Mouse (Mus musculus): Measurements from ENCODE around the gene Grk5. TPM values are rescaled to one million over a fixed set of nuclear protein-coding genes. Genes with fewer than 3 reads are reported as not detected.

Grk5 gene
- polyA plus RNA-seq, 1 experiment from 2014 or later: 0.47 TPM

DNA sequence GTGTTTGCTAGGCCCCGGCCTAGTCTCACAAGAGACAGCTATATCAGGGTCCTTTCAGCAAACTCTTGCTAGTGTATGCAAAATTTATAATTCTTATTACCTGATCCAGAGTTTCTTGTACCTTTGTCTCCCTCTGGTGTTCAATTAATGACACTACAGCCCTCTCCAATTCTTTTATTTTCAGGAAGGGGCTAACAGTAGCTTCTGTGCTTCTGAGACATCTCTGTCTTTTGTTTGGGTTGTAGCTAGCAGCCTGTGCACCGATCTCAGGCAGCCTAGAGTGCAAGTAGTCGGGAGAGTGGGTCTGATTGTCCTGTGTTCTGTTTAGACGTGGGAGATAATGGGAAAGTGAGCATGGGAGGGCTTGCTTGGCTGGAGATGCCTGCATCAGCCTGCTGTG, 208.2 kb downstream of the Grk5 start:
- WGBS (ENCODE audit: insufficient replicate concordance): 18% methylated on average over 4 of the region's 4 CpGs
- ATAC-seq (no peak), DNase-seq (no peak)
- no peaks in the 10 kb centered on the region for H3K36me3 ChIP-seq (replicated peaks; ENCODE audit: insufficient read depth, low read length)
- peak; percentile 66 for TF ChIP-seq CTCF (IDR thresholded peaks at IDR 0.05; ENCODE audit: low read depth)
- TF ChIP-seq EP300 (IDR thresholded peaks at IDR 0.05; ENCODE audit: low read depth): no peak
- no peak overlapping the region for H3K9ac ChIP-seq (replicated peaks)
- H3K4me3 ChIP-seq (ENCODE audit: low read depth, low read length): no peak overlapping the region
- no peak overlapping the region for H3K4me2 ChIP-seq (ENCODE audit: low read depth, low read length)
- H3K27ac ChIP-seq (ENCODE audit: low read depth): no peak overlapping the region
- H3K27me3 ChIP-seq (ENCODE audit: insufficient read depth, low read length): no peaks in the 10 kb centered on the region
- no peaks in the 10 kb centered on the region for H3K9me3 ChIP-seq (ENCODE audit: low read length)
- H3K4me1 ChIP-seq (ENCODE audit: insufficient read depth): no peaks in the 10 kb centered on the region

DNA sequence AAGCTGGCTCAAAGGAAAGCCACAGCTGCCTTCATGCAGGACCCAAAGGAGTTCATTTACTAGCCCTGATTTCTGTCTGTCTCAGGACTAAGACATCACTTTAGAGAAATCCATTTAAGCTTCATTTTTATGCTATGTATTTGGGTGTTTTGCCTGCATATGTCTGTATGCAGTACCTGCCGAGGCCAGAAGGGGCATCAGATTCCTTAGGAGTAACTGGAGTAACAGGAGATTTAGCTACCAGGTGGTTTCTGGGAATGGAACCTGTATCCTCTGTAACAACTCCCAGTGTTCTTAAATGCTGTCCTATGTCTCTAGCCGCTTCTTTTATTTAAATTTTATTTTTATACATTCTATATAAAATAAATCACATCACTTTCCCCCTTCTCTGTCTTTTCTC, 220.6 kb downstream of the Grk5 start:
- DNase-seq (no peak), ATAC-seq (no peak)
- no peaks in the 10 kb centered on the region for H3K36me3 ChIP-seq (replicated peaks; ENCODE audit: insufficient read depth, low read length)
- peaks cover 12% of the 10 kb centered on the region; the same call in 1 of the 2 replicates for H3K9me3 ChIP-seq (ENCODE audit: low read length)
- no peaks in the 10 kb centered on the region for H3K27me3 ChIP-seq (ENCODE audit: insufficient read depth, low read length)
- WGBS (ENCODE audit: insufficient replicate concordance): 55% methylated on average over 2 of the region's 2 CpGs
- H3K4me2 ChIP-seq (ENCODE audit: low read depth, low read length): no peak overlapping the region
- H3K4me3 ChIP-seq (ENCODE audit: low read depth, low read length): no peak overlapping the region
- H3K9ac ChIP-seq (replicated peaks): no peak overlapping the region
- no peak overlapping the region for H3K27ac ChIP-seq (ENCODE audit: low read depth)
- no peaks in the 10 kb centered on the region for H3K4me1 ChIP-seq (ENCODE audit: insufficient read depth)
- TF ChIP-seq EP300 (IDR thresholded peaks at IDR 0.05; ENCODE audit: low read depth) (no peak), CTCF (IDR thresholded peaks at IDR 0.05; ENCODE audit: low read depth) (peak; percentile 50)

DNA sequence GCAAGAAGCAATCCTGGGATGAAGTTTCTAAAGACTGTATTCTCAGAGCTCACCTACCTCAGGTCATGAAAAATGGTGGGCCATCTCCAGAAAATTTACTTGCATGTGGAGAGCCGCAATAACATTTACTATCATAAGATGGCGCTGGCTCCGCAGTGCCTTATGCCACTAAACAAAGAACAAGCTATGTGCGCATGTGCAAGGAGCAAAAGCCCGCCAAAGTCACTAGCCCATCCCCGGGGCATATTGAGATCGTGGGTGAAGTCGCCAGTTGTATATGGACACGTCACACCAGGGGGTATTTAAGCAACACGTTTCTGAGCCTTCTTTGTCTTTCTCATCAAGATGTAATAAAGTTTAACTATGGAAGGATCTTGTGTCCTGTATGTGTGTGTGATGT, 241.5 kb downstream of the Grk5 start:
- no peak overlapping the region for H3K4me3 ChIP-seq (ENCODE audit: low read depth, low read length)
- no peak overlapping the region for H3K27ac ChIP-seq (ENCODE audit: low read depth)
- DNase-seq (no peak), ATAC-seq (no peak)
- H3K4me1 ChIP-seq (ENCODE audit: insufficient read depth): no peaks in the 10 kb centered on the region
- no peaks in the 10 kb centered on the region for H3K27me3 ChIP-seq (ENCODE audit: insufficient read depth, low read length)
- no peak overlapping the region for H3K9ac ChIP-seq (replicated peaks)
- 0 out of 2 replicates have a peak, but pooled peaks cover 10% of the 10 kb centered on the region for H3K36me3 ChIP-seq (replicated peaks; ENCODE audit: insufficient read depth, low read length)
- TF ChIP-seq EP300 (IDR thresholded peaks at IDR 0.05; ENCODE audit: low read depth) (no peak), CTCF (IDR thresholded peaks at IDR 0.05; ENCODE audit: low read depth) (no peak)
- peaks cover 2% of the 10 kb centered on the region; the same call in 1 of the 2 replicates for H3K9me3 ChIP-seq (ENCODE audit: low read length)
- no peak overlapping the region for H3K4me2 ChIP-seq (ENCODE audit: low read depth, low read length)
- 88% methylated on average over 10 of the region's 10 CpGs for WGBS (ENCODE audit: insufficient replicate concordance)

DNA sequence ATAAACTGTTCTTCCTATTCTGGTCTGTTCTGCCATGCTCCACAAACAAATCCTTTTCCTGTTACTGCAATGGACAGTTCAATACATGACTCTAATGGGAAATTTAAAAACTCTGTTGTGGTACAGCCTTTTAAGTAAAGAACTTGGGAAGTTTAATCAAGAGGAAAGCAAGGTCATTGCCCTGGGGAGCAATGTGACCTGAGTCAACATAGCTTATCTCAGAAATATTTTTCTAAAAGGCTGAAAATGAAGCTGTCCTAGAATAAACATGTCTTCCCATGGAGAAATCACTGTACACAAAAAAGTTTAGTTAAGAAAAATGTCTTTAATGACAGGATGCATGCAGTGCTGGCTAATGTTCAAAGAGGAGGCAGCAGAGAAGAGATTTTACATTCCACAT, 249.1 kb downstream of the Grk5 start:
- Histone ChIP-seq H3K27me3 (ENCODE audit: insufficient read depth, low read length) (no peaks in the 10 kb centered on the region), H3K27ac (ENCODE audit: low read depth) (0 out of 2 replicates have a peak overlapping the region, but pooled peaks have one; percentile 40), H3K4me2 (ENCODE audit: low read depth, low read length) (peak overlapping the region; percentile 78), H3K9ac (replicated peaks) (no peak overlapping the region), H3K36me3 (replicated peaks; ENCODE audit: insufficient read depth, low read length) (no peaks in the 10 kb centered on the region), H3K9me3 (ENCODE audit: low read length) (no peaks in the 10 kb centered on the region), H3K4me1 (ENCODE audit: insufficient read depth) (peaks cover 16% of the 10 kb centered on the region), H3K4me3 (ENCODE audit: low read depth, low read length) (no peak overlapping the region)
- no peak for ATAC-seq
- DNase-seq: no peak
- TF ChIP-seq EP300 (IDR thresholded peaks at IDR 0.05; ENCODE audit: low read depth) (no peak), CTCF (IDR thresholded peaks at IDR 0.05; ENCODE audit: low read depth) (no peak)

DNA sequence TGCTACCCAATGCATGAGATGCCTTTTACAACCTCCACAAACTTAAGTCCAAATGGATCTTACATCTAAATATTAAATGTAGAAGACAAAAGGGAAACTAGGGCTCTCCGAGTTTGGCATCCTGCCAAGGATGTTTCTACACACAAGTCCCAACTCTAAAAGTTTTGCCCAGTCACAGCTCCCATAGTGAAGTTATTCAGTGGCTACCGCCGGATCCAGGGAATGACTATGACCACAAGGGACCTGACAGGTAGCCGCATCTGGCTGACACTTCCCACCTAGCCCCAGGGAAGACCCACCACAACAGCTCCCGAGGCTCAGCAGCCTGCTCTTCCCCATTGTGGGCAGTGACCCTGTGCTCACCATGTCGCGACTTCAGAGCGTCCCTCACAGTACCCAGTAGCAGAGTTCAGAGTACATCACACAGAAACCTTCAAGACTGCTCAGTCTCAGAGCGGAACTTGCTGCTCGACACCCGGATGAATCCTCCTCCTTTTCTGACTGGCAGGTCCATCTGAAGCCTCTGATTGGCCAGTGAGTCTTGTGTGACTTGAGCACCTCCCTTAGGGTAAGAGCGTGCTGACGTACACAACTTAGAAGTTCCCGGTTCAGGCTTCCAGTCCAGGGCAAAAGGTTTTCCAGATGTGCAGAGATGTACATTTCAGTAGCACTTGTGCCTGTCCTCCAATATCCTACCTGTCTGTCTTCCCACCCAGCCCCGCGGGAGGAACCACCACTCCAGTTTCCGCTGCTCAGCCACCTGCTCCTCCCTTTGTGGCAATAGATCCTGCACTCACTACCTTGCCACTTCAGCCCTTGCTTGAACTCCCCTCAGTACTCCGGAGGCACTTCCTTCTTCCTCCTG, 251.0 kb downstream of the Grk5 start, which contains the start of gene Zfp950:
Gene Zfp950, minus strand, starts transcription at position 499 of the 865 bp plus-strand sequence.
- Histone ChIP-seq H3K4me1 (ENCODE audit: insufficient read depth) (peaks cover 16% of the 10 kb centered on the region), H3K27me3 (ENCODE audit: insufficient read depth, low read length) (no peaks in the 10 kb centered on the region), H3K27ac (ENCODE audit: low read depth) (peak within 1 kb of the TSS; percentile 95), H3K4me2 (ENCODE audit: low read depth, low read length) (peak within 1 kb of the TSS; percentile 78), H3K9me3 (ENCODE audit: low read length) (no peaks in the 10 kb centered on the region), H3K9ac (replicated peaks) (peak within 1 kb of the TSS; percentile 88), H3K36me3 (replicated peaks; ENCODE audit: insufficient read depth, low read length) (no peaks in the 10 kb centered on the region), H3K4me3 (ENCODE audit: low read depth, low read length) (peak within 1 kb of the TSS; percentile 93)
- peak; percentile 82 for DNase-seq
- ATAC-seq: peak; percentile 100
- 1% methylated on average over 18 of the region's 18 CpGs for WGBS (ENCODE audit: insufficient replicate concordance)
- no peak for TF ChIP-seq CTCF (IDR thresholded peaks at IDR 0.05; ENCODE audit: low read depth)
- no peak for TF ChIP-seq EP300 (IDR thresholded peaks at IDR 0.05; ENCODE audit: low read depth)

DNA sequence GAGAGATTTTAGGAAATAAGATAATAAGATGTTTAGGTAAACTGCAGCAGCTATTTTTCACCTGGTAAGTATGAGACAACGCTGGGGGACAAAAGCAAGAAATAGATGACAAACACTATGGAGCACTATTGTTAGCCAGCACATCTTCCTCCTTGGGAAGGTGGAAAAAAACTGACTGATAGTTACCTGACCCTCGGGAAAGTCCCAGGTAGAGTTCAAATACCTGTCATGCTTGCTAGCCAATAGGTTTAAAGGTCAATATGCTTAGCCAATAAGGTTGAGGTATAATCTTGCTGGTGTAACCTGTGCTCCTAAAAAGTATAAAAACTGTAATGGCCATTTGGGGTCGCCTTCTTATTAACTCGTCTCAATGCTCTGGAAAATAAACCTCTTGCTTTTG, 251.8 kb downstream of the Grk5 start:
- 31% methylated on average over 4 of the region's 4 CpGs for WGBS (ENCODE audit: insufficient replicate concordance)
- Histone ChIP-seq H3K27me3 (ENCODE audit: insufficient read depth, low read length) (no peaks in the 10 kb centered on the region), H3K4me1 (ENCODE audit: insufficient read depth) (peaks cover 16% of the 10 kb centered on the region), H3K9ac (replicated peaks) (peak overlapping the region; percentile 88), H3K27ac (ENCODE audit: low read depth) (peak overlapping the region; percentile 95), H3K4me3 (ENCODE audit: low read depth, low read length) (peak overlapping the region; percentile 93), H3K4me2 (ENCODE audit: low read depth, low read length) (peak overlapping the region; percentile 78), H3K9me3 (ENCODE audit: low read length) (no peaks in the 10 kb centered on the region), H3K36me3 (replicated peaks; ENCODE audit: insufficient read depth, low read length) (no peaks in the 10 kb centered on the region)
- ATAC-seq: no peak
- TF ChIP-seq EP300 (IDR thresholded peaks at IDR 0.05; ENCODE audit: low read depth): no peak
- DNase-seq: no peak

Other genes starting within 250 kb of the Grk5 start
- 0.41 and 0.46 TPM in 2 replicates for gene Nanos1, start 133.8 kb upstream of the Grk5 start, polyA plus RNA-seq (2015; fragmentation: Nextera tagmentation; extraction: Ambion mirVana)
- gene Eif3a, start 99.1 kb upstream of the Grk5 start, polyA plus RNA-seq (2015; fragmentation: Nextera tagmentation; extraction: Ambion mirVana): 48.7 and 54.8 TPM in 2 replicates
- 17.3 and 18.9 TPM in 2 replicates for gene Fam45a, start 78.2 kb upstream of the Grk5 start, polyA plus RNA-seq (2015; fragmentation: Nextera tagmentation; extraction: Ambion mirVana)
- 0.47 and 0.79 TPM in 2 replicates for gene Sfxn4, start 28.3 kb upstream of the Grk5 start, polyA plus RNA-seq (2015; fragmentation: Nextera tagmentation; extraction: Ambion mirVana)
- gene Prdx3, start 15.2 kb upstream of the Grk5 start, polyA plus RNA-seq (2015; fragmentation: Nextera tagmentation; extraction: Ambion mirVana): 171 and 182 TPM in 2 replicates